Mouse (Mus musculus) effector memory CD4-positive, alpha-beta T cell, adult 7 months (primary cell): ENCODE data around the gene Mospd2. TPM values are rescaled to one million over a fixed set of nuclear protein-coding genes. Genes with fewer than 3 reads are reported as not detected.

Experiments
- polyA plus RNA-seq: library from polyadenylated mRNA; unstranded; fragments of 100-300 nt; shearing (Covaris generic); gene quantifications from one replicate; pipeline ENCODE4 v1.2.1, GENCODE M21; 2017

The Mospd2 gene
- 8.7 TPM for polyA plus RNA-seq

GRCm38 (mm10) chrX:164980193-164980775 lies at the start of gene Mospd2, which contains the start of gene Fancb:
Gene Mospd2 (minus strand): TSS chrX:164980375.
Gene Fancb (plus strand): TSS chrX:164980592.

GRCm38 (mm10) chrX:165004779-165005324 lies 24.7 kb upstream of the Mospd2 start, which contains the start of gene Gm17604:
Gene Gm17604 (minus strand): TSS chrX:165004829.

Other genes with a start within 250 kb of the Mospd2 start
- 2.6 TPM for gene Fancb, start 217 bp upstream of the Mospd2 start, polyA plus RNA-seq
- gene Gm17604, start 24.5 kb upstream of the Mospd2 start, polyA plus RNA-seq: not detected